Mouse (Mus musculus) ZHBTc4 (cell line): Measurements from ENCODE around the gene 6330409D20Rik.

Experiments used
- DNase-seq: peaks from one replicate; pipeline ENCODE4 v3.0.0-alpha.2; 2011; ENCODE audit warnings: low read depth, low spot score

Gene 6330409D20Rik

GRCm38 (mm10) chr2:32757056-32757845 lies 16.4 kb upstream of the 6330409D20Rik start, which contains the start of gene Tor2a:
Tor2a (plus strand) TSS chr2:32757234.
- peak; percentile 98 for DNase-seq

- DNase-seq: no peak
Measured at GRCm38 (mm10) chr2:32756674-32757055, 15.8 kb upstream of the 6330409D20Rik start.

- no peak for DNase-seq
Measured at GRCm38 (mm10) chr2:32752181-32752580, 11.4 kb upstream of the 6330409D20Rik start.

GRCm38 (mm10) chr2:32751665-32752033 lies 10.8 kb upstream of the 6330409D20Rik start:
- no peak for DNase-seq

- DNase-seq: peak; percentile 79
Measured at GRCm38 (mm10) chr2:32750887-32751664, 10.3 kb upstream of the 6330409D20Rik start.

GRCm38 (mm10) chr2:32750199-32750598 lies 9.4 kb upstream of the 6330409D20Rik start:
- no peak for DNase-seq

- no peak for DNase-seq
Measured at GRCm38 (mm10) chr2:32749082-32749481, 8.3 kb upstream of the 6330409D20Rik start.

GRCm38 (mm10) chr2:32744272-32744982 lies 3.6 kb upstream of the 6330409D20Rik start:
- no peak for DNase-seq

- DNase-seq: peak; percentile 33
Measured at GRCm38 (mm10) chr2:32742173-32742531, 1.3 kb upstream of the 6330409D20Rik start.

- DNase-seq: peak; percentile 51
Measured at GRCm38 (mm10) chr2:32741273-32742172, 707 bp upstream of the 6330409D20Rik start.

GRCm38 (mm10) chr2:32739311-32739710 lies 1.5 kb downstream of the 6330409D20Rik start:
- DNase-seq: no peak

GRCm38 (mm10) chr2:32737008-32737407 lies 3.8 kb downstream of the 6330409D20Rik start:
- no peak for DNase-seq

GRCm38 (mm10) chr2:32736306-32736829 lies 4.4 kb downstream of the 6330409D20Rik start:
- DNase-seq: no peak

- no peak for DNase-seq
Measured at GRCm38 (mm10) chr2:32734933-32735332, 5.9 kb downstream of the 6330409D20Rik start.

GRCm38 (mm10) chr2:32734480-32734879 lies 6.3 kb downstream of the 6330409D20Rik start:
- peak; percentile 48 for DNase-seq

GRCm38 (mm10) chr2:32732695-32733094 lies 8.1 kb downstream of the 6330409D20Rik start:
- no peak for DNase-seq

- DNase-seq: no peak
Measured at GRCm38 (mm10) chr2:32731911-32732310, 8.9 kb downstream of the 6330409D20Rik start.

- no peak for DNase-seq
Measured at GRCm38 (mm10) chr2:32730854-32731253, 10.0 kb downstream of the 6330409D20Rik start.

GRCm38 (mm10) chr2:32729547-32729946 lies 11.3 kb downstream of the 6330409D20Rik start:
- no peak for DNase-seq

- DNase-seq: no peak
Measured at GRCm38 (mm10) chr2:32728463-32728862, 12.4 kb downstream of the 6330409D20Rik start.

GRCm38 (mm10) chr2:32727435-32727834 lies 13.4 kb downstream of the 6330409D20Rik start:
- peak; percentile 99 for DNase-seq
